Mouse (Mus musculus) ovary, adult 18-20 months (tissue): ENCODE data around the gene Srp14.

ENCODE experiments used
- DNase-seq: peaks from one replicate; pipeline ENCODE4 v3.0.0; 2022; ENCODE audit warnings: low spot score, mixed read lengths

The Srp14 gene

GRCm38 (mm10) chr2:118431589-118431988 lies 47.9 kb downstream of the Srp14 start:
- no peak for DNase-seq

- DNase-seq, result no peak
Observed at GRCm38 (mm10) chr2:118430630-118431029, 48.9 kb downstream of the Srp14 start.

GRCm38 (mm10) chr2:118429297-118429696 lies 50.2 kb downstream of the Srp14 start:
- no peak for DNase-seq

GRCm38 (mm10) chr2:118428296-118428695 lies 51.2 kb downstream of the Srp14 start:
- no peak for DNase-seq
